Mouse (Mus musculus): ENCODE measurements around the gene Prl2c5.
"Not testable (repeated sequence)": the region's sequence is repeated elsewhere in the genome, so short reads cannot be mapped to it uniquely, and the experiment has no call there.

GRCm38 (mm10) chr13:13216363-13216762, 33.8 kb downstream of the Prl2c5 start:
- TF ChIP-seq CTCF (IDR thresholded peaks at IDR 0.05); POLR2A (IDR thresholded peaks at IDR 0.05; ENCODE audit: insufficient read depth, low read depth, low read length); EP300 (IDR thresholded peaks at IDR 0.05; ENCODE audit: insufficient read depth, low read depth, low read length): not testable (repeated sequence)
